23 mouse cellular contexts compared by ENCODE assay signal in the genomic region with DNA sequence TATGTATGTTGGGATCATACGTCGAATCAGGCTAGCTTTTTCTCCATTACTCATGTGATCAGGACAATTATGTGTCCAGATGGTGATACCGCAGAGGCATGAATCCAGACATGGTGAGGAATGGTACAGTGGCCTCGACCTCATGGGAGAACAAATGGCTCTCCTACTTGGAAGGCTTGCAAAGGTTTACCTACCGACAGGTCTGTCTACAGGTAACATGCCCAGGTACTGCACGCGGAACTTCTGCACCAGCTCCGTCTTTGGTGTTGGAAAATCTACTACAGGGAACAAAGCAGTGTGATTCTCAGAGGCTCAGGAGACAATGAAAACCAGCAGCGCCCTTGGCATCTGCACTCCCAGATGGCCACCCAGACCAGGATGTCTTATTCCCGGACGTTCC. TPM values are rescaled to one million over a fixed set of nuclear protein-coding genes. Genes with fewer than 3 reads are reported as not detected.
A peak's percentile ranks its signal among the peaks of the same experiment; 100 is the strongest.
DNase-seq lines count a peak whose midpoint lies in the region; ATAC-seq and TF ChIP-seq lines count a peak whose summit lies in the region.
"Had no signal": no experiment of that assay in that cellular context is flagged by ENCODE, and none has a peak within 500 bp of the region (broad histone marks: within the 10 kb centered on the region; RNA-seq: fewer than 3 reads in every experiment).

No protein-coding gene starts in this region.

- no peak overlapping the region for H3K9ac ChIP-seq in heart, adult 2 months (ENCODE audit: low read depth, low read length)
- no peak overlapping the region for H3K9ac ChIP-seq in hindbrain, embryonic 13.5 days

- no peak for TF ChIP-seq CTCF in heart, adult 2 months (IDR thresholded peaks at IDR 0.05)
- no peak for TF ChIP-seq CTCF in layer of hippocampus, adult 2 months (conservative IDR thresholded peaks at IDR 0.05)

- H3K79me2 ChIP-seq in heart, adult 2 months (replicated peaks; ENCODE audit: control insufficient read depth, insufficient read depth, low read length) = no peaks in the 10 kb centered on the region; the same call in 1 of the 2 replicates

- no peak for ATAC-seq in hindbrain, embryonic 13.5 days (ENCODE audit: low FRiP score)
- ATAC-seq: activated CD4-positive, CD25-positive, alpha-beta regulatory T cell, adult 4 months; CD4-positive, CD25-positive, alpha-beta regulatory T cell, adult 4 months; Patski had no signal

- TF ChIP-seq POLR2A in heart, adult 2 months (IDR thresholded peaks at IDR 0.05; ENCODE audit: insufficient read depth, low read depth, low read length) = no peak

- DNase-seq in heart, adult 11 months = peak; percentile 84
- no peak for DNase-seq in heart, postnatal 14 days
- peak; percentile 51 for DNase-seq in heart, embryonic 10.5 days (ENCODE audit: low spot score)
- no peak for DNase-seq in heart, adult 2 months
- no peak for DNase-seq in hindbrain, embryonic 10.5 days (ENCODE audit: low spot score)
- DNase-seq in layer of hippocampus, adult 2 months (ENCODE audit: low spot score in 2 of 2) = no peak
- no peak for DNase-seq in layer of hippocampus, adult 18-20 months (ENCODE audit: low spot score in 2 of 2)
- DNase-seq: adrenal gland, adult 2 months; adrenal gland, adult 8-10 months; adrenal gland, postnatal 10 days; adrenal gland, postnatal 14 days; adrenal gland, postnatal 25 days; adrenal gland, postnatal 36 days; B cell, adult 2 months; cerebellum, adult 11 months; cerebellum, adult 11-12 months had no signal

- no peak overlapping the region for H3K27ac ChIP-seq in heart, embryonic 10.5 days
- H3K27ac ChIP-seq in heart, adult 2 months = no peak overlapping the region
- peak overlapping the region; percentile 40; the same call in 1 of the 2 replicates for H3K27ac ChIP-seq in hindbrain, embryonic 10.5 days
- H3K27ac ChIP-seq in hindbrain, embryonic 13.5 days = no peak overlapping the region
- peak overlapping the region; percentile 54 for H3K27ac ChIP-seq in layer of hippocampus, adult 2 months

- no peaks in the 10 kb centered on the region for H3K27me3 ChIP-seq in heart, embryonic 10.5 days (ENCODE audit: insufficient read depth, poor library complexity, severe bottlenecking)
- H3K27me3 ChIP-seq in heart, adult 2 months (ENCODE audit: control insufficient read depth, insufficient read depth, low read length) = no peaks in the 10 kb centered on the region
- no peaks in the 10 kb centered on the region for H3K27me3 ChIP-seq in hindbrain, embryonic 10.5 days (ENCODE audit: insufficient read depth, poor library complexity, severe bottlenecking)
- H3K27me3 ChIP-seq in hindbrain, embryonic 13.5 days = no peaks in the 10 kb centered on the region
- H3K27me3 ChIP-seq: CH12.LX, Patski had no signal

- no peak overlapping the region for H3K4me2 ChIP-seq in hindbrain, embryonic 13.5 days

- no peaks in the 10 kb centered on the region for H3K9me3 ChIP-seq in heart, embryonic 10.5 days
- H3K9me3 ChIP-seq in hindbrain, embryonic 10.5 days = no peaks in the 10 kb centered on the region
- H3K9me3 ChIP-seq in hindbrain, embryonic 13.5 days = no peaks in the 10 kb centered on the region

- intact Hi-C loops in heart, postnatal 14 days (cut with DNase I) = no loop called here
- intact Hi-C loops in heart, adult 2 months (cut with DNase I) = no loop called here

- WGBS in heart, embryonic 10.5 days = 91% methylated on average over 11 of the region's 11 CpGs
- 95% methylated on average over 11 of the region's 11 CpGs for WGBS in heart, adult 2 months
- WGBS in hindbrain, embryonic 10.5 days = 91% methylated on average over 11 of the region's 11 CpGs
- WGBS in hindbrain, embryonic 13.5 days = 90% methylated on average over 11 of the region's 11 CpGs

- H3K36me3 ChIP-seq in heart, embryonic 10.5 days = peaks cover 23% of the 10 kb centered on the region
- H3K36me3 ChIP-seq in heart, adult 2 months (ENCODE audit: control insufficient read depth, insufficient read depth, low read length) = no peaks in the 10 kb centered on the region
- H3K36me3 ChIP-seq in hindbrain, embryonic 10.5 days = peaks cover 7% of the 10 kb centered on the region; the same call in 1 of the 2 replicates
- peaks cover 68% of the 10 kb centered on the region for H3K36me3 ChIP-seq in hindbrain, embryonic 13.5 days
- H3K36me3 ChIP-seq: G1E had no signal

- H3K4me1 ChIP-seq in heart, embryonic 10.5 days = 0 out of 2 replicates have a peak, but pooled peaks cover 9% of the 10 kb centered on the region
- H3K4me1 ChIP-seq in heart, adult 2 months (ENCODE audit: control insufficient read depth, insufficient read depth, low read length) = no peaks in the 10 kb centered on the region
- H3K4me1 ChIP-seq in hindbrain, embryonic 10.5 days (replicated peaks) = peaks cover 20% of the 10 kb centered on the region
- H3K4me1 ChIP-seq in hindbrain, embryonic 13.5 days (replicated peaks) = no peaks in the 10 kb centered on the region; the same call in 1 of the 2 replicates

- no peak for TF ChIP-seq EP300 in heart, adult 2 months (IDR thresholded peaks at IDR 0.05; ENCODE audit: insufficient read depth, low read depth, low read length)

- no peak overlapping the region for H3K4me3 ChIP-seq in heart, embryonic 10.5 days
- no peak overlapping the region for H3K4me3 ChIP-seq in heart, adult 2 months
- no peak overlapping the region for H3K4me3 ChIP-seq in hindbrain, embryonic 10.5 days
- H3K4me3 ChIP-seq in hindbrain, embryonic 13.5 days = no peak overlapping the region
- no peak overlapping the region for H3K4me3 ChIP-seq in layer of hippocampus, adult 2 months

RNA-seq across cellular contexts. Expression of a gene that starts 51.1 kb away (rescaled TPM):
- total RNA-seq in heart, postnatal 14 days (2021) = under 1 TPM; 0.07 to 0.17 TPM
- 0.14 TPM in 1 of 2 replicates, not detected in the other for polyA plus RNA-seq in heart, embryonic 10.5 days (2016; fragmentation: Nextera tagmentation; extraction: Ambion mirVana)
- total RNA-seq in heart, adult 2 months (2021) = not detected
- polyA plus RNA-seq in heart, adult 2 months (2012; rRNA removed) = 0.12 TPM in 2 replicates
- polyA plus RNA-seq in hindbrain, embryonic 10.5 days (2016; fragmentation: Nextera tagmentation; extraction: Ambion mirVana) = 0.31 and 0.72 TPM in 2 replicates
- 2.4 and 2.5 TPM in 2 replicates for polyA plus RNA-seq in hindbrain, embryonic 13.5 days (2015; fragmentation: Nextera tagmentation; extraction: Ambion mirVana)
- 10 to 100 TPM; 12.6 to 14.6 TPM for total RNA-seq in layer of hippocampus, adult 2 months (2021)
- total RNA-seq in layer of hippocampus, adult 18-20 months (2021) = 1 to 10 TPM; 9.2 to 9.5 TPM
- total RNA-seq: MEL had no signal
- polyA plus RNA-seq: G1E had no signal

Comparison
In these comparisons a context has a peak if more than half of its experiments do, and no peak if none do; other contexts are left out.
1. DNase-seq: peak in heart, adult 11 months (single experiment) and heart, embryonic 10.5 days (single experiment); none in heart, postnatal 14 days (0 of 2), heart, adult 2 months (0 of 2), hindbrain, embryonic 10.5 days (single experiment), layer of hippocampus, adult 2 months (0 of 2) and layer of hippocampus, adult 18-20 months (0 of 2).
2. H3K27ac ChIP-seq: peak in hindbrain, embryonic 10.5 days (single experiment) and layer of hippocampus, adult 2 months (single experiment); none in heart, embryonic 10.5 days (single experiment), heart, adult 2 months (single experiment) and hindbrain, embryonic 13.5 days (single experiment).
3. RNA of a gene that starts 51.1 kb away (total RNA-seq): 12.6 to 14.6 TPM in layer of hippocampus, adult 2 months and 9.2 to 9.5 TPM in layer of hippocampus, adult 18-20 months; 0.07 to 0.17 TPM in heart, postnatal 14 days and not detected in heart, adult 2 months; every median in the first group is over 4 times any median in the second.